Mouse (Mus musculus): ENCODE measurements around the gene Tmem239.

DNA sequence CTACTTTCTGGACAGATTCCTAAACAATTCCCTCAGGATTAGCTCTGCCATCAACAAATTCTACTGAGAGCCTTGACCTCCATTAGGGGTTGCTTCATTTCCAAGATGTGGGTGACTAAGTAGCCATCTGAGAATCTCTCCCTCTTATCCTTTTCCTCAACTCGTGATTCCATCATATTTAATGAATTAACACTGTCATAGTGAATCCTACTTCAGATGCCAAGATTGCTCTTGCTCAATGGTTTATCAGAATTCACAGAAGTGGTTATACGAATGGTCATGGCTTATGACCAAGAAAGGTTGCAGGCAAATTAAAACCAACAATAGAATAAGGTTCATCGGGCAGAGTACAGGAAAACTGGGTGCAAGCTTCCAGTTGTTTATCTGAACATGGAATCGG is 4.4 kb upstream of the Tmem239 start:
- TF ChIP-seq CTCF (IDR thresholded peaks at IDR 0.05; ENCODE audit: control insufficient read depth, insufficient read depth, insufficient replicate concordance, low read depth, low read length) (no peak), POLR2A (IDR thresholded peaks at IDR 0.05; ENCODE audit: control insufficient read depth, low read depth, low read length) (no peak)

Data from testis, adult 2 months (tissue).